Mouse (Mus musculus): ENCODE data around the gene Pecam1.
"Not testable (repeated sequence)": the region's sequence is repeated elsewhere in the genome, so short reads cannot be mapped to it uniquely, and the experiment has no call there.

Gene Pecam1

DNA sequence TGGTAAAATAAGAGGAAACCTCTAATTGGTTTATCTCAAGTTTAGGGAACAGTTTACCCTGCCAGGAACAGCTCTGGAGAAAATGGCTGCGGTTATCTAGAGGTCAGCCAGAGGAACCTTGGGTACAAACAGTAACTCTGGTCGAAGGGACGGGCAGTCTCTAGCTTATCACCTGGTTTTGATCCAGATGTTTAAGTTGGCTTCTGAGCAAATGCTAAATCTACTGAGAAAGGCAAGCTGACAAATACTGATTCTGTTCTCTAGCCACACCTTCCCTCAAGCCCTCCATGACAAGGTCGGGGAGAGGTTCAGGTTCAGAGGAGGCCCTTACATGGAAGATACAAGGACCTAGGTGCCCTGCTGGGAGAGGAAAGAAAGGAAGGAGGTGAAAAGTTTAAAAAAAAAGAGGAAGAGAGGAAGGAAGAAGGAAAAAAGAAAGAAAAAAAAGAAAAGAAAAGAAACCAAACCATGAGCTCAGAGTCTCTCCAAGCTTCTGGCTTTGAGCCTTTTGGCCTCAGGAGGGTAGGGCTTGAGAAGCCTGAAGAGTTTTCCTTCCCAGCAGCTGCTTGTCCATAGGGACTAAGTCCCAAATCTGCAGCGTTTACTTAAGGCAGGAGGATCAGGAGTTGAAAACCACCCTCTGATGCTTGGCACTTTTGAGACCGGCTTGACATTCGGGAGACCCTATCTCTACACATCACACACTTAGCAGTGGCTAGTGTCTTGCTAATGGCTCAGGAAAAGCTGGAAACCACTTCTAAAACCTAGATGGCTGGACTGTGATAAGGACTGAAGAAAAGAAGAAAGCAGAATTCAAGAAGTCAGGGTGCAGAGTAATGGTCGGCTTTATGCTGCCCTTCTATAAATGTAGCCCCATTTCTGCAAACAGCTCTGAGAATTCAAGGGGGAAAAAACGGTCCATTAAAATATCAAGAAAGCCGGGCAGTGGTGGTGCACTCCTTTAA, 21.7 kb downstream of the Pecam1 start:
- DNase-seq (ENCODE audit: low read depth): no peak

DNA sequence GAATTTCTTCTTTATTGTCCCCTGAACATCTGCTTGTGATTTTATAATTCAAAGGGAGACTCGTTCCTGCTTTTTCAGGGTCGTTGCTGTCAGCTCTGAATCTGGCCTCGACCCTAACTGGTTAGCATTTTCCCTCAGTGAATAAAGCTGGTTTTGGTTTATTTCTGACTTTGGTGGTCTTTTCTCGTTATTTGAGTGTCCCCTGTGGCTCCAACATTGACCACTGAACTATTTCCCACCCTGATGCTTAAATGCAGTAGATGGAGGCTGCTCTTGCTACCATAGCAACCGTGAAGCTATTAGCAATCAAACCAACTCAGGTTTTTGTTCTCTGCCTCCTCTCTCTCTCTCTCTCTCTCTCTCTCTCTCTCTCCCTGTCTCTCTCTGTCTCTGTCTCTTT, 22.5 kb downstream of the Pecam1 start:
- DNase-seq (ENCODE audit: low read depth): no peak

DNA sequence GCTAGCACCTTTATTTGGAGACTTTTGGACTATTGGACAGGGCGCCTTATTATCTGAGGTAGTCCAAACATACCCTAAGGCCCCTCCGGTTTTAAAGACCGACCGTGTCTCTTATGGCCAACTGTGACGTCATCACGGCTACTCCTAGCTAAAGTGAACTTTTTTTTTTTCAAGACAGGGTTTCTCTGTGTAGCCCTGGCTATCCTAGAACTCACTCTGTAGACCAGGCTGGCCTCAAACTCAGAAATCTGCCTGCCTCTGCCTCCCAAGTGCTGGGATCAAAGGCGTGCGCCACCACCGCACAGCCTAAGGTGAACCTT, 25.6 kb downstream of the Pecam1 start:
- DNase-seq (ENCODE audit: low read depth): not testable (repeated sequence)

DNA sequence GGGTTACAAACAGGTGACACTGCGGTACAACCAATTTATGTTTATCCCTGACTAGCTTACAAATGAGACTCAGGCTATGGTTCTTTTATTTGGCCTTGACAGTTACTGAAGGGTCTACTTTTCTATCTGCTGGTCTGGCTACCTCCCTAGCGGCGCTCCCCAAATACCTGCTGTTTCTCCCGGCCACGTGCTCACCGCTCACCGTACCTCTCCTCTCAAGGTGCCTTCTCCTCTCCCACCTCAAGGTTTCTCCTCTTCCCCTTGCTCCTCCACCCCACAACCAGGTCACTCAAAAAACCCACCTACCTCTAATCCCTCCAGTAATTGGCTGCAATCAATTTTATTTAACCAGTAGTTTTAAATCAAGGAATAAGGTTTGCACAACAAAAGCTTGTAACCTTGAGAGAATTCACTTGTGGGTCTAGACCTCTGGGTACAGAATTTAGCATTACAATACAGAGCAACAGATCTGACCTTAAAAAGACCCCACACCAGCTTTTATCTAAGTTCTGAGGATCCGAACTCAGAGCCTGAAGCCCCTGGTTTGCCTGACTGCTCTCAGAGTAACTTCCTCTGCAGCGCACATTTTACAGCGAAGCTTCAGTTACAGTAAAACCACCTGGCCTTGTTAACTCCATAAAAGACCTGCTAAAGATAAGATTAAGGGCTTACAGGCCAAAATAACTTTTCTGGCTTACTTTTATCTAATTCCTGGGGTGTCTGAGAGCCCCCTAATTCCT, 26.1 kb downstream of the Pecam1 start:
- no peak for DNase-seq (ENCODE audit: low read depth)

DNA sequence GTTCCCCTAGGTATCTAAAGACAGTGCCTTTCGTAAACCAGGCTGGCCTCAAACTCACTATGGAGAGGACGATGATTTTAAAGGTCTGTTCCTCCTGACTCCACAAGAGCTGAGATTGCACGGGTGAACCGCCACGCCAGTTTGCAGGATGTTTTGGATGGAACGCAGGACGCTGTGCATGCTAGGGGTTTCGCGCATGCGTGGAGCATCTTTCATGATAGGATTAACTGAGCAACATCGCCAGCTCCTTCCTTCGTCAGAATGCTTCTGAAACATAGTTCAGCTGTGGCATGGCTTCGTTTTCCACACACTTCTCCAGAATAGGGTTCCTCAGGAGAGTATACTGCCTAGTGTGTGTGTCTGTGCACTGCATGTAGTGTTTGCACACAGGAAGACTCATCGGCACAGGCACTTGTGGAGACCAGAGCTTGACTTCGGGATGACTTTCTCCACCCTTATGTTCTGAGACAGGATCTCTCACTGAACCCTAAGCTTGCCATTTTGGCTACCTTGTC, 26.8 kb downstream of the Pecam1 start:
- DNase-seq (ENCODE audit: low read depth): no peak

DNA sequence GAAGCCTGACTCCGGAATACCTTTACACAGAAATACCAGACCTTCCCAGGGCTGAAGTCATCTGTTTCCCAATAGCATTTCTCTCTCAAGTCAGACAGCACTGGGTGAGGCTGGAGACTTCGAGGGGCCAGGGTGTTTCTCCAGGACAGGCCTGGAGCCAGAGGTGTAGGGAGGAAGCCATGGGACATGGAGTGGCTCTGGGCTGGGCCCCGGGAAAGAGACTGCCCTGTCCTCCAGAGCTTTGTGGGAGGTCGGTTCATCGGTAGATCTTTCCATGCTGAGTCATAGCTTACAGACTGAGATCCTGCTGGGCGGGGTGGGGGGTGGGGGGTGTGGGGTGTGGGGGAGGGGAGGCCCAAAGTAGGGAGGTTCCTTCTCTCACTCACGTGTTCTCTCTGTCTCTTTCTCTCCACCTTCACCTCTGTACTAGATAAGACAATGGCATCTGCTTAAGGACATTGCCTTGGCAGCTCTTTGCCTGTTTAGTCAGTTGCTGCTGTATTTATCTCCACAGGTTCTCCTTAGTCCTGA, 27.5 kb downstream of the Pecam1 start:
- peak; percentile 75 for DNase-seq (ENCODE audit: low read depth)

DNA sequence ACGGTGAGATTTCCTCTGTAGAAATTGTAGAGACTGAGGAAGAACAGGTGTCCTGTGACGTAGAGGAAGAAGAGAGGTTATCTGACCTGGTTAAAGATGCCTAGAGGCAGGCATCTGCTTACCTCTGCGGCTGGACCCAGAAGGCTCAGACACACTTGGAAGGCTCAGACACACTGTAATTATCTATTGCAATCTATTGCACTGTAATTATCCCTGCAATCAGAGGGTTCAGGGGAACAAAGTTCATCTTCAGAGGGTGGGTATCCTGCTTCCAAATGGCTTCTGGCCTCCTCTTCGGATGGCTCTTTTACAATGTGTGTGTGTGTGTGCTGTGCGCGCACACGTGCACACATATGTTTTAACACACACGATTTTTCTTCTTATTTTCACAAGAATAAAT, 30.0 kb downstream of the Pecam1 start:
- DNase-seq (ENCODE audit: low read depth): no peak

DNA sequence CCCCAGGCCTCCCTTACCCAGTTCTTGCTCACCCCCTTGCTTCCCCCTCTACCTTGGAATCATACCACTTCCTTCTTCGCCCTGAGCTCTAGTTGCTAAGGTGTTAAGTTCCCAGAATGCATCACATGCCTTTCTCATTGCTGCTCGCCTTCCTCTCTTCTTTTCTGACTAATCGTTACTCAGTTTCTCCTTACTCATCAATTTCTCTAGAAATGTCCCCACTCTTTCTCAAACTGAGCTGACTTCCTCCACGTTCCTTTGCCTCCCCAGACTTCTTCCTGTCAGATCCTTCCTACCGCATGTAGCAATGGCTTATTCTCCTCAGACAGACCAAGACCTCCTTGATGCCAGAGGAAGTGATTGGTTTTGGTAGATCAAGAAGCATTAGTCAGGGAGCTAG, 33.9 kb downstream of the Pecam1 start:
- DNase-seq (ENCODE audit: low read depth): no peak

DNA sequence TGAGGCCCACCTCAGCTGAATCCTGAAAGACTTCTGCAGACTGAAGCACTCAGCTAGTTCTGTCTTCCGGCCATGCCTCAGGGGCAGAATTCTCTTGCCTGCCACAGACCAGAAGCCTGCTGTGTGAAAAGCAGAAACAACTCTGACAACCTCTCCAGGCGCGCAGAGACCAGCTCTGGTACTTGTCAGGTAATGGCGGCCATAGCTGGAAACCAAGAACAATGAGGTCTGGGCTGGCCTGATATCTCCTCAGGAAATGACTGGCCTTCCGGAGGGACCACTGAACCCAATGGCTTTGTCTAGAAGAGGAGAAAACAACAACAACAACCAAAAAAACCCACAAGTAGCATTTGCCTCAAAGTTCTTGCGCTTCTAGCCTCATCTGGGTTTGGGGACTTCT, 35.4 kb downstream of the Pecam1 start:
- DNase-seq (ENCODE audit: low read depth): no peak

DNA sequence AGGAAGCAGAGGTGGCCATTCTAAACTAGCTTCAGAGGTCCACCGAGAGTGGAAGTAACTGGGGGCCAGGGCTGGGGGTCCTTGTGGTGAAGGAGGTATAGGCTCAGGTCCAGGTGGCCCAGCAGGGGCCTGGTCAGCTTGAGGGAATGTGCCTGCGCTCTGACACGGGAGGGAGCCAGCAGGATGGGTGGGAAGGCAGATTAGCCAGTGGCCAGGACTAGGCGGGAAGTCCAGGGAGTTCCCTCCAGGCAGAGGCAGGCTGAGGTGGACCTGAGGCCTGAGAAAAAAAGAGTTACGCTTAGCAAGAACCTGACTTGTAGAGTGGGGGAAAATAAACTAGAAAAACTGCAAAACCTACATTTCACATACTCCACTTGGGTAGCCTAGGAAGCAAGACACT, 39.6 kb downstream of the Pecam1 start:
- no peak for DNase-seq (ENCODE audit: low read depth)

DNA sequence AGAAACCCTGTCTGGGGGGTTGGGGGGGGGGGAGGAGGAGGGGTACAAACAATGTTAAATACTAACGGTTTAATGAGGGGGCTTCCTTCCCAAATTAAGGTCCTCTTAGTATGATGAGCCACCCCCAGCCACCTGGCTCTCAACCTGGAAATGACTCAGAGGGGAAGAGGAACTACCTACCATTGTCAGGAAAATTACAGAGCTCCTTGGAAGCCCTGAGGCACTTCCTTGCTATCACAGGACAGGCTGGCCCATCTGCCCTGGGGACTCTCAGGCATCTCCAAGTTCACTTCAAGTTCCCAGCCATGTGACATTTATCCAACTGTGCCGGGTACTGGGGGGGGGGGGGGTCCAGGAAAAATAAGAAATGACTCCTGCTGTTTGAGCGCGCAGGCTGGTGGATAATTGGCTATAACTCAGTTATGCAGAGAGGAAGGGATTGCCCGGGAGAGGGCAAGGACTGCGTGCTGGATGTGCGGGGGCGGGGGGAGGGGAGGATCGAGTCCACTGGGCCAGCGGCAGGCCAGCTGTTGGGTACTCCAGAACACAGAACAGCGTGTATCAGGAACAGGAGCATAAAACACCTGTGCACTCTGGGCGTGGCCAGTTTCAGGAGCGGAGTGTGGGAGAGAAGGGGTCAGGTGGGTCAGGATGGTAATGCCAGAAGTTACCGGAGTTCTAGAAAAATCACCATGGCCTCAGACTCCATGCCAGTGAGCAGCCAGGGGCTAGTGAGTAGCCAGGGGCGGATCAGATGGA, 41.0 kb downstream of the Pecam1 start:
- no peak for DNase-seq (ENCODE audit: low read depth)

DNA sequence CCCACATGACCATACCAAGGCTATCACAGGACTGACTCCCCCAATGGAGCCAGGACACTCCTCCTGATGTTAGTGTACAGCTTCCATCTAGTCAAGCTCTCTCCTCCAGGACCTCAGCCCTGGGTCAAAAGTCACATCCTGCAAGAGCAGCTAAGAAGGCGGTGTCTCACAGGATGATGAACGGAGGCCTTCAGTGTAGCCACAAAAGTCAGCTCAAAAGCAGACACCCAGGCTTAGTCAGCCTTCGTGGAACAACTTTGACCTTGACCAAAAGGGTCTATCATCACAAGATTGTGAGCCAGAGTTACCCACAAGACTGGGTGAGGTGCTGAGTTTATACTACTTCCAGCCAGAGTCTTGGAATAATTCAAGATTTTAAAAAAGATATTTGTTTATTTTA, 42.6 kb downstream of the Pecam1 start:
- no peak for DNase-seq (ENCODE audit: low read depth)

DNA sequence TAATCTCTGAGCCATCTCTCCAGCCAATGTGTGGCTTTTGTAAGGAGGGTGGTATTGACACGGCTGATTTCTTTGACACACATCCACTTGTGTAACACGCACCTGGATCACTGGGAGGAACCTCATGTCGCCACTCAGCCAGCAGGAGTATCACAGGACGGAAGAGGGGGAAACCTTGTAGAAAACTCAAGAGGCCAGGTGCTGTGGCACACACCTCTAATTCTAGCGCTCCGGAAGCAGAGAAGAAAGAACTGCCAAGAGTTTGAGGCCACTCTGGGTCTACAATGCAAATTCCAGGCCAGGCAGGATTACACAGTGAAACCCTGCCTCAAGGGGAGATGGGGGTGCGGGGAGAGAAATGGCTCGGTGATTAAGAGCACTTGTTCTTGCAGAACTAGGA, 43.3 kb downstream of the Pecam1 start:
- no peak for DNase-seq (ENCODE audit: low read depth)

DNA sequence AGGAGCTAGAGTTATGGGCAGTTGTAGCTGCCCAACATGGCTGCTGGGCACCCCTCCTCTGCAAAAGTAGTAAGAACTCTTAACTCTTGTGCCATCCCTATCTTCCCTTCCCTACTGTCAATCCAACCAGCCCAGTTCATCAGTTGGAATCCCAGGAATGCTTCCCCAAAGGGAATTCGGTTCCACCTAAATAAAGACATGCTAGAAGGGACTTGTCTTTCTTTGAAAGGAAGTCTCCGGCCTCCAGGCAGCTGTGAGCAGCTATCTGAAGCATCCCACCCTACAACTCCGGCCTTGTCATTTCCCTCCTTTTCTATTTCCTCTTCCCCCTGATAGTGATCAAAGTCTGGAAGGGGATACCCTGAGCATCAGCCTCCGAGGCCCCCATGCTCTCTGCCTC, 44.2 kb downstream of the Pecam1 start:
- no peak for DNase-seq (ENCODE audit: low read depth)

DNA sequence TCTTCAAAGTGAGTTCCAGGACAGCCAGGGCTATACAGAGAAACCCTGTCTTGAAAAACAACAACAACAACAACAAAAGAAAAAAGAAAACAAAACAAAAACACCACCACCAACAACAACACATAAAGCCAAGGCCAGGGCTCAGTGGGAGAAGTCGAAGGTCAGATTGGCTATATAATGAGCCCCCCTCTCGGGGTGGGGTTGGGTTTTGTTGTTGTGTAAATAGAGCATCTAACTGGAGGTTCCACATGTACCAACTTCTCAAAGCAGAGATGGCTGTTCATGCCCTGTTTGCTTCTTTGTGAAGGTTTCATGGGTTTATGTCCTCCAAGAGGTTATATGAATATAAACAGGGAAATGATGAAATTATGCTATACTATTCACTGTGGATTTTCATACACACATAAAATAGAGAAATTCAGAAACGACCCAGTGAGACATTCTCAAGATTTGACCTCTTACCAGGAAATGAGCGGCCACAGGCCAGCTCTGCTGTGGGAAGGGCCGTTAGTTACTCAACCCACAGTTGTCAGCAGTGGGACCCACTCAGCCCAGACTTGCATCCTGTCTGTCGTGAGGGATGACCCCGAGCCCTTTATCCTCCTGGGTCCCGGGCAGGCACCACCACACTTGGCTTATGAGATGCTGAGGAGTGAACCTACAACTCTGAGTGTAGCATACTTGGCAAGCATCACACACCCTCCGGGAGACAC, 45.9 kb downstream of the Pecam1 start:
- DNase-seq (ENCODE audit: low read depth): no peak

DNA sequence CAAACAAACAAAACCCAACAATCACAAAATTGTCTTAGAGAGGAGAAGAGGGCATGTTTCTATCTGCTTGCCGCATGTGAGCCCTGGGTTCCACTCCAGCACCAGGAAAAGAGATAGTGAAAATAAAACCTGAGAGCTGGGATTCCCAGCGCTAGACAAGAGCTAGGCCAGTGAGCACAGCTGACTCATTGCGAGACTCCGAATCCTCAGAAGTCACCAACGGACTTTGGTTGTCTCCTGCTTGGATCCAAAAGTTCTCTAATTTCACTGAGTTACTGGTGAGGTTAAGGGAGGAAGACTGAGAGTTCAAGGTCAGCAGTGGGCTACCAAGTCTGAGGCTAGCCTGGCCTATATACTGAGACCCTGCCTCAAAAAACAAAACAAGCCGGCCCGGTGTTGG, 46.5 kb downstream of the Pecam1 start:
- DNase-seq (ENCODE audit: low read depth): no peak

DNA sequence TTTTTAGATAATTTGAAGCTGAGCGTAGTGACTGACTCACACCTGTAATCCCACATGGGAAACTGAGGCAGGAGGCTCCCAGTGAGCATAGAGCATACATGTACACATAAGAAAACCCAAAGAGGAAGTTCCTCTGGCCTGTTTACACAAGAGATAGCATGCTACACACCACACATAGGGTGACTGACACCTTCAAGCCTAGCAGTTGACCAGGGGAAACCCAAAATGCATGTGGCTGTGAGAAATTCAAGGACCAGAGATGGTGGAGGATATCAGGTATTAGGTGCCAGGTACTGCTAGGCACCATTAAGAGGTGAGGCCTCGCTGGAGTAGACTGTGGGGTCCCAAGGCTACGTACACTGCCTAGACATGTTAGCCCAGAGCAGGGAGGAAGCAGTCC, 47.8 kb downstream of the Pecam1 start:
- no peak for DNase-seq (ENCODE audit: low read depth)

DNA sequence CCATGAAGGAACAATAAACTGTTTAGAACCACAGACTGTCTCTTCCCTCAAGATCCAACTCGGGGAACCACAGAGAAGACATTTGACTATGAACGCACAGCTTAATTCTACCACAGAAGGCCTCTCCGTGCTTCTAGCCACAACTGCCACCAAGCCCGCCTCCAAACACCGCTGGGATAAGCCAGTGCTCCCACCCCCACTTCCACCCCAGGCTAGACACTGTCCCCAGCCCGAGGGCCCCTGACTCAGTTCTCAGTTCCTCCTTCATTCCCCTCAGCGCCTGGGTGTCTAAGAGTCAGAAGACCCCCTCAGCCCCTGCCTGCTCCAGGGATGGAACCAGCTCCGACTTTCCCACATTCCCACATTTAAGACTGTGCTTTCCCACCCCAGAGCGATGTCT, 48.8 kb downstream of the Pecam1 start:
- no peak for DNase-seq (ENCODE audit: low read depth)

DNA sequence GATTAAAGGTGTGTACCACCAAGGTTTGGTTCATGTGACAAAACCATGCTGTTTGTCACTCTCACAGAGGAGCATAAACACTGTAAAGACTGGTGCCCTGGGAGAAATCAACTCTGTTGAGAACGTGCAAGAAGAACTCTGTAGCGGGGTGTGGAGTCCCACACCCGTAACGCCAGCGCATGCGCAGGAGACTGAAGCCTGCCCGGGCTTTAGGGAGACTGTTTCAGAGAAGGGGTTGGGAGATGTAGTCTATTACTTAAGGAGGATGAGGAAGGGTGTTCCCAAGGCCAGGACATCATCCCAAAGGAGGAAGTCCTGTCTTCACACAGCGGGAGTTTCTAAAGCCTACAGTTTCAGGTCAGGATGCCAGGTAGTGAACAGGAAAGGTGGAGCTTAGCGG, 51.3 kb downstream of the Pecam1 start:
- no peak for DNase-seq (ENCODE audit: low read depth)

DNA sequence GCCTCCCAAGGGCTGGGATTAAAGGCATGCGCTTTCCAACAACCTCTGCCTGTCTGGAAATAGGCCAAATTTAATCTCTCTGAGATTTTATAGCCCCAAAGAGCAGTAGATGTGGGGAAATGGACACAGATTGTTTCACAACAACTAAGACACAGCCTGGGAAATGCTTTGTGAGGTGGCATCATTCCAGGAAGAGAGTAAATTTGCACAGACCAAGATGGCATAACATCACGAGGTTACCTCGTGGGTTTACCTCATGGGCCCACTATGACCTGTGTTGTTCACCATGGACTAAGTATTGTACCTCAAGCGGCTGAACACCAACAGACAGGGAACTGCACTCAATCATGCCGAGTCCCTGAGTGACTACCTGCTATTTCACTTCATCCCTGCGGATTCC, 52.1 kb downstream of the Pecam1 start:
- DNase-seq (ENCODE audit: low read depth): peak; percentile 49

DNA sequence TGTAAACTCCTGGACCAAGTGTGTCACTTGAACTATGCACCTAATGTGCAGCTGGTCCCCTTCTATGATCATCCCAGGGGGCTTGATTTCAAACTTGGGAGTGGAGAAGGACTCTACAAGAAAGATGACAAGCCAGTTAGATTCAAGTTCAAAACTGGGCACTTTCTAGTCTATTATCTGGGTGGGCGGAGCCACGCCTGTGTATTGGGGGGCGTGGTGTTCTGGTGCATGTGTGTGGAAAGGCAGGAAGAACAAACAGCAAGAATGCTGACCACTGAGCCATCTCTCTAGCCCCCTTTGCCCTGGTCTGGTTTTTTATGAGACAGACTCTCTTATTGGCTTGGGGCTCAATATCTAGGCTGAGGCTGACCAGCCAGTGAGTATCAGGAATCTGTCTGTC, 54.5 kb downstream of the Pecam1 start:
- DNase-seq (ENCODE audit: low read depth): no peak

DNA sequence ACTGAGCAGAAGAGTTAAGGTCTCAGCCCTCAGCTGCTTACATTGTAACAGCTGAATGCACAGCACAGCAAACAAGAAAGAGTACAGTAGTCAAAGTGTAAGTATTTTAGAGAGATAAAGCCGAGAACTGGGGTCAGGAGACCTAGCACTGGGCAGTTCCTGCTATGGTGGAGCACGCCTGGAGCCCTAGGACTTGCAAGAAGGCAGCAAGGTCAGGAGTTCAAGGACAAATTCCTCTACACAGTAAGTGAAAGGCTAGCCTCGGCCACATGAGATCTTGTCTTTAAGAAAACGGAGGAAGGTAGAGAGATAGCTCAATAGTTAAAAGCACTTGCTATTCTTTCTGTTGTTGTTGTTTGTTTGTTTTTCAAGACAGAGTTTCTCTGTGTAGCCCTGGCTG, 57.5 kb downstream of the Pecam1 start:
- DNase-seq (ENCODE audit: low read depth): no peak

All from NIH3T3 (cell line).